Mouse (Mus musculus) bone marrow macrophage, adult 2 months (primary cell): ENCODE data around the gene Nmt1.

Experiments
- CTCF ChIP-seq: IDR thresholded peaks from 2 replicates; pipeline ENCODE4 v1.5.1; 2012; ENCODE audit warnings: low read depth, mild to moderate bottlenecking, low read length, moderate library complexity
- POLR2A ChIP-seq: IDR thresholded peaks from 2 replicates; pipeline ENCODE4 v1.6.1; 2012; ENCODE audit warnings: mild to moderate bottlenecking, low read depth, low read length, borderline replicate concordance

DNA sequence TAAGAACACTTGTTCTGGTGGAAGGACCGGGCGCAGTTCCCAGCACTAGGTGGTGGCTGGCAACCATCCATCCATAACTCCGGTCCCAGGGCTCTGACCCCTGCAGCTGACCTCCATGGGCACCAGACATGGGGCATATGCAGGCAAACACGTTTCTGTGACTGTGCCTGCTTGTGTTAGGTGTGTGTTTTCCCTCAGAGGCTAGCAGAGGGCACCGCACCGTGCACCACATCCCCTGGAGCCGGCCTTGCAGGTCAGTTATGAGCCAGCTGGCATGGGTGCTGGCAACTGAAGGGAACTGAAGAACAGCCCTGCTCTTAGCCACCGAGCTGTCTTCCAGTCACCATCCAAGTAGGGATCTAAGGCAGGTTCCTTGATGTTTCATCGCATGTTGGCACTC is 22.2 kb downstream of the Nmt1 start:
- TF ChIP-seq CTCF: no peak
- no peak for TF ChIP-seq POLR2A
